Mouse (Mus musculus): Measurements from ENCODE around the gene Lce1h. TPM values are rescaled to one million over a fixed set of nuclear protein-coding genes. Genes with fewer than 3 reads are reported as not detected.

Lce1h gene
- polyA plus RNA-seq (2012; fragmentation: generic; extraction: Trizol), result not detected

DNA sequence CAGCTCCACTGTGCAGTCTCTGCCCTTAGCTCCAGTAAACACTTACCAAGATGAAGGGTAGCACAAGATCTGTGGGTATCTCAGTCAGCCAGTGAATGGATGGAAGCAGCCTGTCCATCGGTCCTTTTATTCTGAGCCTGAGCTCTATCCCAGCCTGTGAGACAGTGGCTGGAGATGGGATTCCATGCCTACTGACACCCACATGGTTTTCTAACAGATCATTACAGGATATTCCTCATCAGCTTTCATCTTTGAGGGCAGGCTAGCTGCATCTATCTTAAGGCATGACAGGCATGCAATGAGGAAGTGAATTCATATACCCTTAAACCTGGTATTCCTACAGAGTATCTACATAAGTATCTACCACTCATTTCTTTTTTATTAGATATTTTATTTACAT is at the start of gene Lce1h:
TSS of gene Lce1h (minus strand) at position 101 of the 400 bp plus-strand sequence.
- H3K27me3 ChIP-seq (ENCODE audit: control insufficient read depth, insufficient read depth, insufficient read length), result no peaks in the 10 kb centered on the region
- no peaks in the 10 kb centered on the region for H3K79me2 ChIP-seq (ENCODE audit: control insufficient read depth, insufficient read depth)
- H3ac ChIP-seq (ENCODE audit: control insufficient read depth, insufficient read length), result no peak within 1 kb of the TSS
- H3K36me3 ChIP-seq (ENCODE audit: control insufficient read depth, insufficient read depth), result no peaks in the 10 kb centered on the region
- no peak for TF ChIP-seq SRF (IDR thresholded peaks at IDR 0.05; ENCODE audit: control insufficient read depth, insufficient read length, low read depth)
- no peak for TF ChIP-seq USF1 (IDR thresholded peaks at IDR 0.05; ENCODE audit: low read depth)
- TF ChIP-seq TCF12 (IDR thresholded peaks at IDR 0.05; ENCODE audit: insufficient read depth, poor library complexity, severe bottlenecking), result no peak
- no peak for TF ChIP-seq TCF3 (IDR thresholded peaks at IDR 0.05; ENCODE audit: insufficient read length, low read depth)
- TF ChIP-seq E2F4 (IDR thresholded peaks at IDR 0.05; ENCODE audit: insufficient read depth), result no peak
- no peak for TF ChIP-seq MAX (IDR thresholded peaks at IDR 0.05; ENCODE audit: low read depth)
- TF ChIP-seq POLR2A (IDR thresholded peaks at IDR 0.05; ENCODE audit: insufficient read length, low read depth), result no peak
- TF ChIP-seq MYOG (IDR thresholded peaks at IDR 0.05; ENCODE audit: control insufficient read depth in 1 of 3, insufficient read depth in 1 of 3, insufficient read length in 2 of 3, low read depth in 2 of 3), result no peak
- TF ChIP-seq POLR2AphosphoS2 (IDR thresholded peaks at IDR 0.05; ENCODE audit: insufficient read length, low read depth), result no peak
- no peak for TF ChIP-seq REST (IDR thresholded peaks at IDR 0.05; ENCODE audit: insufficient read depth, insufficient read length)
- TF ChIP-seq CEBPB (IDR thresholded peaks at IDR 0.05; ENCODE audit: insufficient read depth, poor library complexity, severe bottlenecking), result no peak
- no peak for TF ChIP-seq MYOD1 (IDR thresholded peaks at IDR 0.05; ENCODE audit: control insufficient read depth in 1 of 3, insufficient read length in 2 of 3, low read depth in 2 of 3)
- H3K4me3 ChIP-seq, result no peak within 1 kb of the TSS
- no peak within 1 kb of the TSS for H3K4me2 ChIP-seq (ENCODE audit: low read depth)

DNA sequence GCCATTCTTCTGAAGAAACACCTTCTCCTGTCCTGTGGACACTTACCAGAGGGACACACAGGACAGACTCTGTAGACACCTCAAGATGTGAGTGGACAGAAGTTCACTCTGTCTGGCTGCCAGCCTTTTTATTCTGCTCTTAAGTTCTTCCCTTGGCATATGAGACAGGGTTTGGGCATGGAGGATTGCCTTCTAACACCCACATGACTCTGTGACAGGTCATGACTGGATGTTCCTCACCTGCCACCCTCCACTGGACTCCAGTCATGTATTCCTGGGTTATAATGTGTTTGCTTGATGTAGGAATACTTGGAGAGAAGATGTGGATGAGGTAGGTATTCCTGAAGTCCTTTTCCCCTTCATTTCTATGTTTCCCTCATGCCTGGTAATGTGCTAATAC is 42.9 kb upstream of the Lce1h start, which contains the start of gene Lce1k:
TSS of gene Lce1k (minus strand) at position 101 of the 400 bp plus-strand sequence.
- Histone ChIP-seq H3K36me3 (ENCODE audit: control insufficient read depth, insufficient read depth) (no peaks in the 10 kb centered on the region), H3ac (ENCODE audit: control insufficient read depth, insufficient read length) (no peak within 1 kb of the TSS), H3K4me2 (ENCODE audit: low read depth) (no peak within 1 kb of the TSS), H3K4me3 (no peak within 1 kb of the TSS), H3K79me2 (ENCODE audit: control insufficient read depth, insufficient read depth) (no peaks in the 10 kb centered on the region), H3K27me3 (ENCODE audit: control insufficient read depth, insufficient read depth, insufficient read length) (no peaks in the 10 kb centered on the region)
- TF ChIP-seq CEBPB (IDR thresholded peaks at IDR 0.05; ENCODE audit: insufficient read depth, poor library complexity, severe bottlenecking) (no peak), REST (IDR thresholded peaks at IDR 0.05; ENCODE audit: insufficient read depth, insufficient read length) (no peak), TCF3 (IDR thresholded peaks at IDR 0.05; ENCODE audit: insufficient read length, low read depth) (no peak), SRF (IDR thresholded peaks at IDR 0.05; ENCODE audit: control insufficient read depth, insufficient read length, low read depth) (no peak), USF1 (IDR thresholded peaks at IDR 0.05; ENCODE audit: low read depth) (no peak), MYOD1 (IDR thresholded peaks at IDR 0.05; ENCODE audit: control insufficient read depth in 1 of 3, insufficient read length in 2 of 3, low read depth in 2 of 3) (no peak), TCF12 (IDR thresholded peaks at IDR 0.05; ENCODE audit: insufficient read depth, poor library complexity, severe bottlenecking) (no peak), MYOG (IDR thresholded peaks at IDR 0.05; ENCODE audit: control insufficient read depth in 1 of 3, insufficient read depth in 1 of 3, insufficient read length in 2 of 3, low read depth in 2 of 3) (no peak)

DNA sequence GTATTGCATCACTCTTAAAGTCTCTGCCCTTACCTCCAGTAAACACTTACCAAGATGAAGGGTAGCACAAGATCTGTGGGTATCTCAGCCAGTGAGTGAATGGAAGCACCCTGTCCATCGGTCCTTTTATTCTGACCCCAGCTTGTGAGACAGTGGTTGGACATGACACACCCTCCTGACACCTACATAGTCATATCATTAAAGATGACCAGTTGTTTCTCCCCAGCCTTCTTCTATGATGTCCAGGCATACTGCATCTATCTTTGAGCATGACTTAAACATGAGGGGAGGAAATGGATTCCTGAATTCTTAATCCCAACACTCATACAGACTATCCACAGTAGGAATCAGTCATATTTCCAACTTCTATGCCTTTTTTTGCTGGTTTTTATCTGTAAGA is 25.5 kb upstream of the Lce1h start, which contains the start of gene Lce1j:
TSS of gene Lce1j (minus strand) at position 101 of the 400 bp plus-strand sequence.
- H3K4me2 ChIP-seq (ENCODE audit: low read depth), result no peak within 1 kb of the TSS
- H3K27me3 ChIP-seq (ENCODE audit: control insufficient read depth, insufficient read depth, insufficient read length), result no peaks in the 10 kb centered on the region
- H3K79me2 ChIP-seq (ENCODE audit: control insufficient read depth, insufficient read depth), result no peaks in the 10 kb centered on the region
- H3K4me3 ChIP-seq, result no peak within 1 kb of the TSS
- TF ChIP-seq TCF12 (IDR thresholded peaks at IDR 0.05; ENCODE audit: insufficient read depth, poor library complexity, severe bottlenecking) (no peak), POLR2A (IDR thresholded peaks at IDR 0.05; ENCODE audit: insufficient read length, low read depth) (no peak), MYOG (IDR thresholded peaks at IDR 0.05; ENCODE audit: control insufficient read depth in 1 of 3, insufficient read depth in 1 of 3, insufficient read length in 2 of 3, low read depth in 2 of 3) (no peak), MYOD1 (IDR thresholded peaks at IDR 0.05; ENCODE audit: control insufficient read depth in 1 of 3, insufficient read length in 2 of 3, low read depth in 2 of 3) (no peak)
- H3K36me3 ChIP-seq (ENCODE audit: control insufficient read depth, insufficient read depth), result no peaks in the 10 kb centered on the region
- no peak within 1 kb of the TSS for H3ac ChIP-seq (ENCODE audit: control insufficient read depth, insufficient read length)

- Histone ChIP-seq H3K4me2 (ENCODE audit: low read depth) (no peak within 1 kb of the TSS), H3K4me3 (no peak within 1 kb of the TSS), H3K79me2 (ENCODE audit: control insufficient read depth, insufficient read depth) (no peaks in the 10 kb centered on the region), H3ac (ENCODE audit: control insufficient read depth, insufficient read length) (no peak within 1 kb of the TSS), H3K36me3 (ENCODE audit: control insufficient read depth, insufficient read depth) (no peaks in the 10 kb centered on the region), H3K27me3 (ENCODE audit: control insufficient read depth, insufficient read depth, insufficient read length) (no peaks in the 10 kb centered on the region)
- TF ChIP-seq TCF3 (IDR thresholded peaks at IDR 0.05; ENCODE audit: insufficient read length, low read depth) (no peak), SRF (IDR thresholded peaks at IDR 0.05; ENCODE audit: control insufficient read depth, insufficient read length, low read depth) (no peak), REST (IDR thresholded peaks at IDR 0.05; ENCODE audit: insufficient read depth, insufficient read length) (no peak), USF1 (IDR thresholded peaks at IDR 0.05; ENCODE audit: low read depth) (no peak)
Measured at GRCm38 (mm10) chr3:92778799-92779198, 13.9 kb upstream of the Lce1h start, which contains the start of gene Lce1i. Gene Lce1i, minus strand, starts transcription at chr3:92778899.

GRCm38 (mm10) chr3:92771573-92771972 is 6.7 kb upstream of the Lce1h start:
- H3K27me3 ChIP-seq (ENCODE audit: control insufficient read depth, insufficient read depth, insufficient read length), result no peaks in the 10 kb centered on the region
- H3K4me3 ChIP-seq, result no peak overlapping the region
- H3K79me2 ChIP-seq (ENCODE audit: control insufficient read depth, insufficient read depth), result no peaks in the 10 kb centered on the region
- no peak overlapping the region for H3ac ChIP-seq (ENCODE audit: control insufficient read depth, insufficient read length)
- H3K4me2 ChIP-seq (ENCODE audit: low read depth), result no peak overlapping the region
- H3K36me3 ChIP-seq (ENCODE audit: control insufficient read depth, insufficient read depth), result no peaks in the 10 kb centered on the region
- TF ChIP-seq TCF12 (IDR thresholded peaks at IDR 0.05; ENCODE audit: insufficient read depth, poor library complexity, severe bottlenecking), result no peak
- TF ChIP-seq POLR2AphosphoS2 (IDR thresholded peaks at IDR 0.05; ENCODE audit: insufficient read length, low read depth), result no peak
- TF ChIP-seq MAX (IDR thresholded peaks at IDR 0.05; ENCODE audit: low read depth), result no peak
- TF ChIP-seq USF1 (IDR thresholded peaks at IDR 0.05; ENCODE audit: low read depth), result no peak
- no peak for TF ChIP-seq TCF3 (IDR thresholded peaks at IDR 0.05; ENCODE audit: insufficient read length, low read depth)
- TF ChIP-seq REST (IDR thresholded peaks at IDR 0.05; ENCODE audit: insufficient read depth, insufficient read length), result no peak
- no peak for TF ChIP-seq CEBPB (IDR thresholded peaks at IDR 0.05; ENCODE audit: insufficient read depth, poor library complexity, severe bottlenecking)
